Mouse (Mus musculus) neural tube, embryonic 14.5 days (tissue): Measurements from ENCODE around the gene Armcx3. TPM values are rescaled to one million over a fixed set of nuclear protein-coding genes. Genes with fewer than 3 reads are reported as not detected.

Experiments used
- ATAC-seq: fragments of 200-750 bp; cut with Nextera tagmentation; 2 replicates; pipeline ENCODE4 v1.8.0; 2017; ENCODE audit warnings: low read depth, mild to moderate bottlenecking, moderate TSS enrichment, moderate library complexity
- H3K27ac ChIP-seq: fragments of 300-500 bp; sonication (generic); 2 replicates; pipeline ENCODE4 v1.5.1; 2014; ENCODE audit warnings: low read depth, mild to moderate bottlenecking, control low read depth, low read length, moderate library complexity, mixed read lengths
- H3K27me3 ChIP-seq: fragments of 300-500 bp; sonication (generic); 2 replicates; pipeline ENCODE4 v1.6.1; 2014; ENCODE audit warnings: low read length; ENCODE audit not compliant: control insufficient read depth, insufficient read depth
- H3K36me3 ChIP-seq: fragments of 300-500 bp; sonication (generic); 2 replicates; pipeline ENCODE4 v1.6.1; 2014; ENCODE audit warnings: low read length, mixed read lengths; ENCODE audit not compliant: control insufficient read depth, insufficient read depth
- H3K4me1 ChIP-seq: fragments of 300-500 bp; sonication (generic); 2 replicates; pipeline ENCODE4 v1.6.1; 2014; ENCODE audit warnings: low read length; ENCODE audit not compliant: control insufficient read depth, insufficient read depth
- H3K4me2 ChIP-seq: fragments of 300-500 bp; sonication (generic); 2 replicates; pipeline ENCODE4 v1.6.1; 2014; ENCODE audit warnings: mild to moderate bottlenecking, low read depth, low read length, control low read depth
- H3K4me3 ChIP-seq: fragments of 300-500 bp; sonication (generic); 2 replicates; pipeline ENCODE4 v1.5.1; 2014; ENCODE audit warnings: low read depth, low read length, control low read depth, mixed read lengths
- H3K9ac ChIP-seq: fragments of 300-500 bp; sonication (generic); replicated peaks from 2 replicates; pipeline ENCODE4 v1.6.1; 2014; ENCODE audit warnings: low read depth, mild to moderate bottlenecking, control low read depth, low read length, mixed read lengths
- H3K9me3 ChIP-seq: fragments of 300-500 bp; sonication (generic); 2 replicates; pipeline ENCODE4 v1.6.1; 2016; ENCODE audit warnings: low read length; ENCODE audit not compliant: control insufficient read depth
- WGBS: fragments of 180-500 bp; shearing (Covaris S2); extraction: QIAGEN DNeasy Blood & Tissue Kit; methylation state at CpG from one replicate; pipeline ENCODE4 v1.1.7; 2014; 5-methylcytosine and 5-hydroxymethylcytosine counted together
- microRNA-seq: library from miRNA; unstranded; fragments of <30 nt; microRNA quantifications from one replicate; pipeline ENCODE4, GENCODE M21; 2016
- polyA plus RNA-seq: library from polyadenylated mRNA; unstranded; fragments of >200 nt; fragmentation: Nextera tagmentation; extraction: Ambion mirVana; gene quantifications from 2 replicates; pipeline ENCODE4 v1.2.1, GENCODE M21; 2014

Armcx3 gene
- polyA plus RNA-seq, 1 experiment from 2014 or later = 95.3 TPM

GRCm38 (mm10) chrX:134808755-134809224 is 52.4 kb downstream of the Armcx3 start, which contains the start of gene Armcx2:
Armcx2 (minus strand) TSS chrX:134809221.
- H3K4me3 ChIP-seq = peak within 1 kb of the TSS; percentile 54
- peaks cover 5% of the 10 kb centered on the region; the same call in 1 of the 2 replicates for H3K36me3 ChIP-seq
- H3K4me1 ChIP-seq = no peaks in the 10 kb centered on the region; the same call in 1 of the 2 replicates
- H3K27ac ChIP-seq = peak within 1 kb of the TSS; percentile 86
- WGBS = 14% methylated on average over 13 of the region's 16 CpGs
- H3K4me2 ChIP-seq = peak within 1 kb of the TSS; percentile 51
- peak within 1 kb of the TSS; percentile 70 for H3K9ac ChIP-seq
- ATAC-seq = peak; percentile 92
- H3K27me3 ChIP-seq = no peaks in the 10 kb centered on the region
- H3K9me3 ChIP-seq = no peaks in the 10 kb centered on the region

Small RNAs within 50 kb of the gene (microRNA-seq; reads per million reads assigned to microRNA genes)
- not detected for gene Mir7093

Other genes starting within 250 kb of the Armcx3 start
- gene Timm8a1, start 214.7 kb upstream of the Armcx3 start, polyA plus RNA-seq = 48.2 TPM in 2 replicates
- 0.20 and 0.80 TPM in 2 replicates for gene Btk, start 173.0 kb upstream of the Armcx3 start, polyA plus RNA-seq
- gene Rpl36a, start 170.9 kb upstream of the Armcx3 start, polyA plus RNA-seq = 181 and 189 TPM in 2 replicates
- gene Gla, start 155.5 kb upstream of the Armcx3 start, polyA plus RNA-seq = 2.3 and 3.2 TPM in 2 replicates
- 88.0 and 129 TPM in 2 replicates for gene Hnrnph2, start 155.4 kb upstream of the Armcx3 start, polyA plus RNA-seq
- 6.0 and 7.1 TPM in 2 replicates for gene Armcx4, start 70.1 kb upstream of the Armcx3 start, polyA plus RNA-seq
- 85.4 and 94.6 TPM in 2 replicates for gene Armcx1, start 38.6 kb upstream of the Armcx3 start, polyA plus RNA-seq
- 36.6 and 37.0 TPM in 2 replicates for gene Armcx6, start 5.2 kb upstream of the Armcx3 start, polyA plus RNA-seq
- gene Armcx2, start 52.6 kb downstream of the Armcx3 start, polyA plus RNA-seq = 75.4 and 84.4 TPM in 2 replicates
- 0.11 and 0.12 TPM in 2 replicates for gene Nxf2, start 208.2 kb downstream of the Armcx3 start, polyA plus RNA-seq